Mouse (Mus musculus) bone marrow macrophage, adult 2 months (primary cell): Measurements from ENCODE around the gene Prpf6. TPM values are rescaled to one million over a fixed set of nuclear protein-coding genes. Genes with fewer than 3 reads are reported as not detected.

Source experiments
- H3K27ac ChIP-seq: 2 replicates; pipeline ENCODE4 v1.5.1; 2012; ENCODE audit warnings: low read depth, low read length; ENCODE audit not compliant: insufficient read depth
- H3K4me1 ChIP-seq: 2 replicates; pipeline ENCODE4 v1.6.1; 2012; ENCODE audit warnings: low read length; ENCODE audit not compliant: control insufficient read depth, insufficient read depth
- H3K4me3 ChIP-seq: 2 replicates; pipeline ENCODE4 v1.5.1; 2012; ENCODE audit warnings: mild to moderate bottlenecking, low read length, moderate library complexity; ENCODE audit not compliant: insufficient read depth
- CTCF ChIP-seq: IDR thresholded peaks from 2 replicates; pipeline ENCODE4 v1.5.1; 2012; ENCODE audit warnings: low read depth, mild to moderate bottlenecking, low read length, moderate library complexity
- POLR2A ChIP-seq: IDR thresholded peaks from 2 replicates; pipeline ENCODE4 v1.6.1; 2012; ENCODE audit warnings: mild to moderate bottlenecking, low read depth, low read length, borderline replicate concordance
- polyA plus RNA-seq: library from polyadenylated mRNA; stranded (reverse); fragments of >200 nt; gene quantifications from 2 replicates; pipeline ENCODE4 v1.2.4, GENCODE M21; 2012; ENCODE audit not compliant: missing spikeins, insufficient read depth, insufficient read length

Prpf6 gene
- polyA plus RNA-seq, 1 experiment: 45.7 TPM

DNA sequence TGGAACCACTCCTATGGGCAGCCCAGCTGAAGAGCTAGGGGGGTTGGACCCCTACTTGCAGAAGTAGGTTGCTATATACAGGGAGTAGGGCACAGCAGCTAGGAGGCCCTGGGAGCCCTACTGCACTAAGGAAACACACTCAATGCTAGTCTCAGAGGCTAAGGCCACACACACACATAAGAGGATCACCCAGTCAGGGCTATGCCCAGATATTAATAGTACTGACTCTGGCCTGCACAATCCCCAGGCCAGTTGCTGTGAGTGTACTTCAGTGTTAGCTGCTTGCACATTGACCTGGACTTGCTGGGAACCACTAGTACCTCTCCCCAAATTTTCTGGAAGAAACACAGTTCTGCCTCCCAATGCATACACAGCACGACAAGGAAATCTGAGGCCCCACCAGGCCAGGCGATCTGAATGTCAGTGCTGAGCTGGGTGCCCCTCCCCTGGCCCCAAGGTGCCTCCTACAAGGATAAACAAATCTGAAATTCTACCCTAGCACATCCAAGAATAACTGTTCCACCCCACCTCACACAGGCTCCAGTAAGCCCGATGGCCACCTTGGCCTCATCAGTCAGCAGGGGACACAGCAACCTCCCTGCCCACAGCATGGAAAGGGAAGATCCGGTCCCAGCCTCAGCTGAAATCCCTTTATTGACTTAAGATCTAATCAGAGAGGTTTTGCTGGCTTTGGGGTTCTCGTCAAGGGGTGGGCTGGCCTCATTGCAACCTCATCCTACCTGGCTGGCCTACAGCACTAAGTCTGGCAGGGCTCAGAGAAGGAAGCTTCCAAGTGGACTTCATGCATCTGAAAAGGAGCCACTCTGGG, 12.7 kb upstream of the Prpf6 start:
- Histone ChIP-seq H3K27ac (no peak overlapping the region), H3K4me3 (no peak overlapping the region), H3K4me1 (peaks cover 12% of the 10 kb centered on the region)
- TF ChIP-seq CTCF (no peak), POLR2A (no peak)

DNA sequence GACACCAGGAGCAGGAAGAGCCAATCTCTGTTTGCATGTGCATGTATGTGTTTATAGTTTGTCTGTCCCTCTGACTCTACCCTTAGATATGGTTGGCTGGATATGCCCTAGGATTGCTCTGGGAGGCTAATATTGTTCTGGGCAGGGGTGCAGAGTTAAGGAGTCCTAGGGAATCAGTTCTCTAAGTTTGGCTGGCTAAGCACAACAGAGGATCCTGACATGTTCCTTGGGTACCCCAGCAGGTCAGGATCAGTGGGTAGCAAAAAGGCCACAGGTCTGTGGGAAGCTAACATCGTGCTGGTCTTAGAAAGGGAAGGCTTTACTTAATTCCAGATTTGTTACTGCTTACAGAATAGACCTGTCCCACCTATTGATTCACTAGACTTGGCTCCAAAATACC, 12.0 kb upstream of the Prpf6 start:
- Histone ChIP-seq H3K27ac (no peak overlapping the region), H3K4me1 (peaks cover 12% of the 10 kb centered on the region), H3K4me3 (no peak overlapping the region)
- no peak for TF ChIP-seq CTCF

DNA sequence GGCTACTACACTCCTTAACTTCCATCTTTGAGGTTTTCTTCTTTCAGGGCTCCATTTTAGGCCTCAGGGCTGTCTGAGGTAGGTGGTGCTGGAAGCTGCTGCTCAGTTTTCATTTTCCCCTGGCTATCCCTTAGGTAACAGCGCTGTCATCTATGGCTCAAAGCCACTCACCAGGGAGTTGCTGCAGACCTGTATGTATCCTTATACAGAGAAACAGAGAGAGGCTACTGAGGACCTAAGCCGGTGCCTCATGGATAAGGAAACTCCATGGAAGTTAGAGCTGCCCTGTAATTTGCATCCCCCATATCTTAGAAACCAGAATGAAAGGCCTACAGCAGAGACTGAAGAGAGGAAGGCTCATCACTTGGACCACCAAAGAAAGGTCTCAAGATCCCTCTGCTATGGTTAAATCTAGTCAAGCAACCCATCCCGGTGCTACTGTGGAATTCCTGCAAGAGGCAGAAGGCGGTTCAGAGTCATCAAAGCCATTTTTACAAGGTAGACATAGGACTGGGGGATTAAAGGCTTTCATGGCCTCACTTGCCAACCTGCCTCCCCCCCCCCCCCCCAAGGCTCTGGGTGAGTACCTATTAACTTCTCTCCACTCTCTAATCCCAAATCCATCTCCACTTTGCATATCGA, 11.4 kb upstream of the Prpf6 start:
- peaks cover 12% of the 10 kb centered on the region for H3K4me1 ChIP-seq
- peak overlapping the region; percentile 68 for H3K27ac ChIP-seq
- no peak for TF ChIP-seq CTCF
- TF ChIP-seq POLR2A: no peak
- peak overlapping the region; percentile 96 for H3K4me3 ChIP-seq

DNA sequence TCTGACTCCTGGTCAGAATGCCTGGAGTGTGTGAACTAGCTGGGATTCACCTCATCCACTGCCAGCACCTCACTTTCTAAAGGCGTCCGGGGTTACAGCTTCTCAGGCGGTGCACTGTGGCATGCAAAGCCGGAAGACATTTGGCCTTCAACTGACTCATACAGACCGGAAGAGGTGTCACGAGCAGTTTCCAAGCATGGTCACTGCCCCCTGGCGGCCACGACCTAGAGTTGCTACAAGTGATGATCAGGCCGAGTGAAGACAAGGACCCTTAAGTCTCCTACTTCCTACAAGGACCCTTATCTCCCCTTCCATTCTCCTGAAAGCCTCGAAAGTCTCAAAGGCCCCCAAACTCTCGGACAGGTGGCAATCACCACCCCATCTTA, 10.7 kb upstream of the Prpf6 start:
- Histone ChIP-seq H3K4me1 (peaks cover 12% of the 10 kb centered on the region), H3K4me3 (peak overlapping the region; percentile 96), H3K27ac (peak overlapping the region; percentile 82)
- peak; percentile 63 for TF ChIP-seq CTCF
- no peak for TF ChIP-seq POLR2A

DNA sequence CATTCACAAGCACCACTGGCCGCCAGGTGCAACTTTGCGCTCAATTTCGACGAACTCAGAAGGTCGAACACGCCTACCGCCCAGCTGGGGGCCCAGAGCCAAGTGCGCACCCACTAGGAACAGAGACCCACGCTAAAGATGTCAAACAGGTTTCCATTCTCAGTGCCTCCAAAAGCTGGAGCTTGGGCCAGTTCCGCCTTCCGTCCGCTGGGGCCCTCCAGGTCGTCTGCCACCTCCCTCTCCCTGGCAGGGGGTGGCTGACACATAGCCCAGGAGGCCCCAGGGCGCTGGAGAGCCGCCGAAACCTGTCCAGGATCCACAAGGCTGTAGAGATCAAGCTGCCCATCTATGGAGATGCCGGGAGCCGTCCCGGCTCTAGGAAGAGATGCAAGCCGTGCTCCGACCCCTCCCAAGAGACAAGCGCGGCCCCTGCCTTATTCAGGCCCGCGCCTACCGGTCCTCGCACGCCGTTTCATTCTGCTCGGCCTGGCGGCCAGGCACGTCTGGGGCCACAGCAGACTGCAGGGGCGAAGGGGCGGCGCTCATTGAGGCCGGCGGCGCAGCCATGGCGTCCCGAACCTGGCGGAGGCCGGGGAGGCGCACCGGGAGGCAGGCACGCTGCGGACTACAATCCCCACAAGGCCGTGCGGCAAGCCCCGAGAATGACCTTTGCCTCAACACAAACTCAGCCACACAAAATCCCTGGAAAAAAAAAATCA, 10.1 kb upstream of the Prpf6 start:
- peak overlapping the region; percentile 82 for H3K27ac ChIP-seq
- no peak for TF ChIP-seq POLR2A
- H3K4me1 ChIP-seq: peaks cover 12% of the 10 kb centered on the region
- H3K4me3 ChIP-seq: peak overlapping the region; percentile 96

DNA sequence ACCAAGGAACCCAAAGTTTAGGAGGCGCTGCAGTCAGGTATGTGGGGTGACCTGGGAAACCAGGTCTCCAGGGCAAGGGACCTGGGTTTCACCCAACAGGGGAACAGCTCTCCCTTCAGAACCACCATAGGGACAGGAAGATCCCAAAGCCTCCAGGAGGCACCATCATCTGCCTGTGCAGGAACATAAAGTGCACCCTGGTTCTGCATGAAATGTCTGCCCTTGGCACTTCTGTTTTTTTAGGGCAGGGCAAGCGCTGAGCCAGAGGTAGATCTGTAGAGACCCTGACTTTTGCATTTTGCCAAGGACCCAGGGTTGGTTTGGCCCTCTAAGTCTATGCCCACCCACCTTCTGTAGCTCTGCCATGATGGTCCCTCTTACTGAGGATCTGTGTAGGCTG, 9.3 kb upstream of the Prpf6 start:
- Histone ChIP-seq H3K4me1 (peaks cover 12% of the 10 kb centered on the region), H3K4me3 (no peak overlapping the region), H3K27ac (no peak overlapping the region)
- TF ChIP-seq CTCF (no peak), POLR2A (no peak)

DNA sequence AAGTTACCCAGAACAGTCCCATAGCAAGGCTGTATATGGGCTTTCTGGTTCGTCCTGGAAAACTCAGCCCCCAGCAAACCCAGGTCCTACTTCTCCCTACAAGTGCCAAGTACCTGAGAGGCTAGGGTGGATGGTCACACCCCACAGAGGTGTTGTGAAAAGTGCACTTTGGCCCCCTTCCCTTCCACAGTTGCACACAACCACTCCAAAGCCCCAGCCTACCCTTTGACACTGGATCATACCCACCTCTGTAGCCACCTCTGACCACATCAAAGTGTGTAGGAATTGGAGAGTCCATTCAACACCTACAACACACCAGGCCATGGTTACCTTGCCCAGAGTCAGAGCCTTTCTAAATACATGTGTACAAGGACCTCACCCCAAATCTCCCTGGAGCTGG, 8.7 kb upstream of the Prpf6 start:
- peaks cover 12% of the 10 kb centered on the region for H3K4me1 ChIP-seq
- H3K4me3 ChIP-seq: no peak overlapping the region
- no peak for TF ChIP-seq CTCF
- TF ChIP-seq POLR2A: no peak
- H3K27ac ChIP-seq: no peak overlapping the region

DNA sequence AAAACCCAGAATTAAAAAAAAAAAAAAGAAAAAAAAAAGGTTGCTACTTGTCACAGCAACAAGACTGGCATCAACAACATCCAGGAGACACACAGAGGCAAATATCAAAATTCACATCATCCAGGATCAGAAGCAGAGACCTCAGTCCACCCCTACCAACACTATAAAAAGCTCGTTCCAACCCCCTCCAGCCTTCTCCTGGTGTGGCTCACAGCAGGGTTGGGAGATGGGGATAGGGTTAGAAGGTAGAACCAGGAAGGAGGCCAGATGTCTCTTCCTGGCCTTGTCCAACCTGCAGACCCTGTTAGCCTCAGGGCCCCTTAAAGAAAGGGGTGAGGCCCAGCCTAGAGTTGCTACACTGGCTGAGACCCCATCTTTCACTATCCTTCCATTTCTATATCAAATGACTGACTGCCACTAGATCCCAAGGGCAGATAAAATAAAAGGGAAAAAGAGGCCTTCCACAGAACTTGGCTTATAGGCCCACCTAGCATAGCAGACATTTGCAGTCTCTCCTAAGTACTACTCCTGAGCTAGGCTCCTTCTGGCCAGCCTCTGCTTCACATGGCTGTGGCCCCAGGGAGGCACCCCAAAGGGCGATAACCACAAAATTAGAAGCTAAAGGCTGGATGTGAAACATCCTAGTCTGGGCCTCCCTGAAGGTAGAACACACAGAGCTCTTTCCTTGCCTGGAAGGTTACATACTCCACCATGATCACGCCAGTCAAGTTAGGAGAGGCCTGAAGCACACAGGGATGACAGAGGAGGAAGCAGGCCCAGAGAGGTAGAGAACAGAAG, 8.0 kb upstream of the Prpf6 start:
- peaks cover 12% of the 10 kb centered on the region for H3K4me1 ChIP-seq
- no peak overlapping the region for H3K27ac ChIP-seq
- TF ChIP-seq CTCF: no peak
- TF ChIP-seq POLR2A: no peak
- H3K4me3 ChIP-seq: no peak overlapping the region

DNA sequence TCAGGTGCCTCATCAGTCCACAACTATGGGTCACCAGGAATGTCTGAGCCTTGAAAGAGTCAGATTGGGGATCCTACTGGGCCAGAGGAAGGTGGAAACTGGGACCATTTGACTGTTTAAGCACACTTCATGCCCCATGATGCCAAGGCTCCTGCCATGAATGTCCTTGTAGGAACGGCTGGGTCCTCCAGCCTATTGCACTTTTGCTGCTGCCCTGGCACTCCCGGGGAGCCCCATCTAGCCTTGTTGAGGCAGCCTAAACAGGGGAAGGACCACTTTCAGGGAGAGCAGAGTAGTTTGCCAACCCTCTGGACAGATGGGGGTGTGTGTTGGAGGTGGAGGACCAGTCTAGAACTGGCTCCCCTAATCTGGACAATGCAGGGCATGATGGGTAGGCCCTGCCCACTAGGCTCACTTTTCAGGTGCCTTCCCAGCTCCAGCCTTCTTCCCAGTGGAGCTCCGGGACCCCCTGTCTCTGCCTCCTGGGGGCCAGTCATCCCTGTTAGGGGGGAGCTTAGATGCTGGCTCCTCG, 7.2 kb upstream of the Prpf6 start, which contains the start of gene Uckl1:
Gene Uckl1 (minus strand): TSS at position 482 of the 532 bp plus-strand sequence.
- H3K27ac ChIP-seq: no peak within 1 kb of the TSS
- no peak within 1 kb of the TSS for H3K4me3 ChIP-seq
- peaks cover 12% of the 10 kb centered on the region for H3K4me1 ChIP-seq
- TF ChIP-seq CTCF: no peak
- no peak for TF ChIP-seq POLR2A
